8 mouse cellular contexts compared by ENCODE assay signal in the genomic region with DNA sequence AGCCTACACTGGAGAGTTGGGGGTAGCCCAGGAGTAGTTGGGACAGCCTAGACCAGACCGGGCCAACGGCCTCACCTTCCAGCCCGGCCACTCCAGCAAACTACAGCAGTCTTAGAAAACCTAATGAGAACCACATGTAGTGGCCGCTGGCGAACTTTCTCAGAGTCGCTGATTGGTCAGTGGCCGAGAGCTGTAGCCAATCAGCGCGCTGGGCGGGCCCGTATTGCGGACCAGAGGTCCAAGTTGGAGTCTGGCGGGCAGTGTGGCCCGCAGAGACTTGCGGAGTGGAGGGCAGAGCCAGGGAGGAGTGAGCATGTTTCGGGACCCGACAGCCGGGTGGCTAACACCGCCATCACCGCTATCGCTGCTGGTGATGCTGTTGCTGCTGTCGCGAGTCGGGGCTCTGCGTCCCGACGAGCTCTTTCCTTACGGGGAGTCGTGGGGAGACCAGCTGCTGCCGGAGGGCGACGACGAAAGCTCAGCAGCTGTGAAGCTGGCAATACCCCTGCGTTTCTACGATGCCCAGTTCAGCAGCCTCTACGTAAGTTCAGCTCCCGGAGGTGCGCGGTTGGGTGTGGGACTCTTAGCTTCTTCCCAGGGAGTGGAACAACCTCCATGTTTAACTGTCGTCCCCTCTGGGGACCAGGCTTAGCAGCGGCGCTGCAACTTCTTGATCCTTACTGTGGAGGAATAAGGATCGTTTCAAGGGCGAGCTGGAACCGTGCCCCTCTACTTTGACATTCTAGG. TPM values are rescaled to one million over a fixed set of nuclear protein-coding genes. Genes with fewer than 3 reads are reported as not detected.
DNase-seq lines count a peak whose midpoint lies in the region; ATAC-seq lines count a peak whose summit lies in the region.

Gene Nid2 (plus strand): TSS at position 241 of the 747 bp plus-strand sequence.

- peak within 1 kb of the TSS; percentile 50 for H3K27ac ChIP-seq in forebrain, embryonic 12.5 days
- H3K27ac ChIP-seq in heart, embryonic 16.5 days (ENCODE audit: low read length), result peak within 1 kb of the TSS; percentile 81
- H3K27ac ChIP-seq in liver, embryonic 15.5 days (replicated peaks), result no peak within 1 kb of the TSS
- H3K27ac ChIP-seq in neural tube, embryonic 11.5 days (ENCODE audit: low read depth, low read length), result peak within 1 kb of the TSS; percentile 77
- peak within 1 kb of the TSS; percentile 77 for H3K27ac ChIP-seq in stomach, embryonic 16.5 days (ENCODE audit: low read length)

- H3K4me1 ChIP-seq in forebrain, embryonic 12.5 days, result peaks cover 23% of the 10 kb centered on the region
- H3K4me1 ChIP-seq in heart, embryonic 16.5 days (ENCODE audit: control insufficient read depth, insufficient read depth, low read length), result peaks cover 21% of the 10 kb centered on the region
- peaks cover 23% of the 10 kb centered on the region for H3K4me1 ChIP-seq in liver, embryonic 15.5 days (replicated peaks)
- peaks cover 14% of the 10 kb centered on the region for H3K4me1 ChIP-seq in neural tube, embryonic 11.5 days (ENCODE audit: control insufficient read depth, insufficient read depth, low read length)
- peaks cover 10% of the 10 kb centered on the region for H3K4me1 ChIP-seq in stomach, embryonic 16.5 days (ENCODE audit: control insufficient read depth, insufficient read depth, low read length)

- H3K9ac ChIP-seq in forebrain, embryonic 12.5 days, result peak within 1 kb of the TSS; percentile 44
- H3K9ac ChIP-seq in heart, embryonic 16.5 days (ENCODE audit: low read length), result peak within 1 kb of the TSS; percentile 80
- H3K9ac ChIP-seq in liver, embryonic 15.5 days, result no peak within 1 kb of the TSS
- peak within 1 kb of the TSS; percentile 56 for H3K9ac ChIP-seq in neural tube, embryonic 11.5 days (ENCODE audit: low read length)
- H3K9ac ChIP-seq in stomach, embryonic 16.5 days (ENCODE audit: low read length), result peak within 1 kb of the TSS; percentile 74

- H3K36me3 ChIP-seq in forebrain, embryonic 12.5 days (replicated peaks), result no peaks in the 10 kb centered on the region
- 0 out of 2 replicates have a peak, but pooled peaks cover 5% of the 10 kb centered on the region for H3K36me3 ChIP-seq in heart, embryonic 16.5 days (ENCODE audit: control insufficient read depth, insufficient read depth)
- no peaks in the 10 kb centered on the region for H3K36me3 ChIP-seq in liver, embryonic 15.5 days (replicated peaks)
- no peaks in the 10 kb centered on the region for H3K36me3 ChIP-seq in neural tube, embryonic 11.5 days (ENCODE audit: control insufficient read depth, insufficient read depth, low read length)
- no peaks in the 10 kb centered on the region for H3K36me3 ChIP-seq in stomach, embryonic 16.5 days (ENCODE audit: control insufficient read depth, insufficient read depth, low read length)

- peak within 1 kb of the TSS; percentile 87 for H3K4me2 ChIP-seq in forebrain, embryonic 12.5 days
- peak within 1 kb of the TSS; percentile 72 for H3K4me2 ChIP-seq in heart, embryonic 16.5 days (ENCODE audit: low read depth, low read length)
- H3K4me2 ChIP-seq in liver, embryonic 15.5 days, result peak within 1 kb of the TSS; percentile 80
- H3K4me2 ChIP-seq in neural tube, embryonic 11.5 days (ENCODE audit: low read depth), result peak within 1 kb of the TSS; percentile 86
- peak within 1 kb of the TSS; percentile 77 for H3K4me2 ChIP-seq in stomach, embryonic 16.5 days (ENCODE audit: low read depth, low read length)

- H3K27me3 ChIP-seq in forebrain, embryonic 12.5 days, result peaks cover 45% of the 10 kb centered on the region
- no peaks in the 10 kb centered on the region for H3K27me3 ChIP-seq in heart, embryonic 16.5 days (ENCODE audit: control insufficient read depth, insufficient read depth, low read length)
- H3K27me3 ChIP-seq in liver, embryonic 15.5 days, result peaks cover 35% of the 10 kb centered on the region
- H3K27me3 ChIP-seq in neural tube, embryonic 11.5 days (ENCODE audit: control insufficient read depth, insufficient read depth, low read length), result peaks cover 6% of the 10 kb centered on the region; the same call in 1 of the 2 replicates
- no peaks in the 10 kb centered on the region for H3K27me3 ChIP-seq in stomach, embryonic 16.5 days (ENCODE audit: control insufficient read depth, insufficient read depth, low read length)

- peak; percentile 97 for ATAC-seq in forebrain, embryonic 12.5 days (ENCODE audit: low FRiP score)
- ATAC-seq in heart, embryonic 16.5 days (replicated peaks; ENCODE audit: extremely low read depth, insufficient read depth, low FRiP score), result peak; percentile 95
- ATAC-seq in liver, embryonic 15.5 days (ENCODE audit: insufficient read depth), result peak; percentile 87
- peak; percentile 96 for ATAC-seq in neural tube, embryonic 11.5 days (ENCODE audit: insufficient read depth, low FRiP score, low TSS enrichment)
- peak; percentile 94 for ATAC-seq in stomach, embryonic 16.5 days (ENCODE audit: insufficient read depth, low FRiP score)

- under 1% methylated on average over 45 of the region's 45 CpGs for WGBS in forebrain, embryonic 12.5 days
- under 1% methylated on average over 45 of the region's 45 CpGs for WGBS in heart, embryonic 16.5 days
- WGBS in liver, embryonic 15.5 days (ENCODE audit: insufficient replicate concordance), result under 1% methylated on average over 45 of the region's 45 CpGs
- WGBS in neural tube, embryonic 11.5 days, result under 1% methylated on average over 45 of the region's 45 CpGs
- WGBS in stomach, embryonic 16.5 days, result under 1% methylated on average over 45 of the region's 45 CpGs

- DNase-seq in layer of hippocampus, adult 11-12 months (ENCODE audit: low spot score), result peak; percentile 65
- DNase-seq in layer of hippocampus, adult 9-10 months (ENCODE audit: low spot score), result no peak
- DNase-seq in kidney, postnatal 14 days, result peak; percentile 96
- peak; percentile 94 for DNase-seq in neural tube, embryonic 11.5 days (ENCODE audit: low spot score)

- no peaks in the 10 kb centered on the region for H3K9me3 ChIP-seq in forebrain, embryonic 12.5 days
- H3K9me3 ChIP-seq in heart, embryonic 16.5 days (replicated peaks; ENCODE audit: control insufficient read depth, low read length), result no peaks in the 10 kb centered on the region
- no peaks in the 10 kb centered on the region for H3K9me3 ChIP-seq in liver, embryonic 15.5 days (replicated peaks)
- no peaks in the 10 kb centered on the region for H3K9me3 ChIP-seq in neural tube, embryonic 11.5 days (ENCODE audit: control insufficient read depth, low read length)
- no peaks in the 10 kb centered on the region for H3K9me3 ChIP-seq in stomach, embryonic 16.5 days (replicated peaks; ENCODE audit: control insufficient read depth, low read length)

- peak within 1 kb of the TSS; percentile 53 for H3K4me3 ChIP-seq in forebrain, embryonic 12.5 days (replicated peaks)
- H3K4me3 ChIP-seq in heart, embryonic 16.5 days (ENCODE audit: low read length), result peak within 1 kb of the TSS; percentile 70
- peak within 1 kb of the TSS; percentile 58 for H3K4me3 ChIP-seq in liver, embryonic 15.5 days (replicated peaks)
- peak within 1 kb of the TSS; percentile 41 for H3K4me3 ChIP-seq in neural tube, embryonic 11.5 days (ENCODE audit: low read depth, low read length)
- H3K4me3 ChIP-seq in stomach, embryonic 16.5 days (replicated peaks; ENCODE audit: low read length), result peak within 1 kb of the TSS; percentile 64

RNA-seq across cellular contexts. Expression of gene Nid2, which starts in this region (rescaled TPM):
- polyA plus RNA-seq in forebrain, embryonic 12.5 days (2016; fragmentation: Nextera tagmentation; extraction: Ambion mirVana), result 37.9 and 39.4 TPM in 2 replicates
- 89.5 and 108 TPM in 2 replicates for polyA plus RNA-seq in heart, embryonic 16.5 days (2015; fragmentation: Nextera tagmentation; extraction: Ambion mirVana)
- 12.8 and 13.1 TPM in 2 replicates for polyA plus RNA-seq in liver, embryonic 15.5 days (2015; fragmentation: Nextera tagmentation; extraction: Ambion mirVana)
- 61.2 and 63.0 TPM in 2 replicates for polyA plus RNA-seq in neural tube, embryonic 11.5 days (2014; fragmentation: Nextera tagmentation; extraction: Ambion mirVana)
- polyA plus RNA-seq in stomach, embryonic 16.5 days (2015; fragmentation: Nextera tagmentation; extraction: Ambion mirVana), result 94.3 and 99.5 TPM in 2 replicates
